Mouse (Mus musculus) heart, adult 8-10 months (tissue): ENCODE data around the gene Eprs. TPM values are rescaled to one million over a fixed set of nuclear protein-coding genes. Genes with fewer than 3 reads are reported as not detected.
A peak's percentile ranks its signal among the peaks of the same experiment; 100 is the strongest.
"Not testable (repeated sequence)": the region's sequence is repeated elsewhere in the genome, so short reads cannot be mapped to it uniquely, and the experiment has no call there.

Experiments
- DNase-seq: peaks from one replicate; pipeline ENCODE4 v3.0.0; 2022; ENCODE audit warnings: low spot score
- total RNA-seq, 4 experiments: library from RNA; stranded (reverse); gene quantifications; 2 replicates each; pipeline ENCODE4 v1.2.4; 2022

Eprs gene
- 10 to 100 TPM; 75.6 to 98.6 (median 80.3) TPM for total RNA-seq

DNA sequence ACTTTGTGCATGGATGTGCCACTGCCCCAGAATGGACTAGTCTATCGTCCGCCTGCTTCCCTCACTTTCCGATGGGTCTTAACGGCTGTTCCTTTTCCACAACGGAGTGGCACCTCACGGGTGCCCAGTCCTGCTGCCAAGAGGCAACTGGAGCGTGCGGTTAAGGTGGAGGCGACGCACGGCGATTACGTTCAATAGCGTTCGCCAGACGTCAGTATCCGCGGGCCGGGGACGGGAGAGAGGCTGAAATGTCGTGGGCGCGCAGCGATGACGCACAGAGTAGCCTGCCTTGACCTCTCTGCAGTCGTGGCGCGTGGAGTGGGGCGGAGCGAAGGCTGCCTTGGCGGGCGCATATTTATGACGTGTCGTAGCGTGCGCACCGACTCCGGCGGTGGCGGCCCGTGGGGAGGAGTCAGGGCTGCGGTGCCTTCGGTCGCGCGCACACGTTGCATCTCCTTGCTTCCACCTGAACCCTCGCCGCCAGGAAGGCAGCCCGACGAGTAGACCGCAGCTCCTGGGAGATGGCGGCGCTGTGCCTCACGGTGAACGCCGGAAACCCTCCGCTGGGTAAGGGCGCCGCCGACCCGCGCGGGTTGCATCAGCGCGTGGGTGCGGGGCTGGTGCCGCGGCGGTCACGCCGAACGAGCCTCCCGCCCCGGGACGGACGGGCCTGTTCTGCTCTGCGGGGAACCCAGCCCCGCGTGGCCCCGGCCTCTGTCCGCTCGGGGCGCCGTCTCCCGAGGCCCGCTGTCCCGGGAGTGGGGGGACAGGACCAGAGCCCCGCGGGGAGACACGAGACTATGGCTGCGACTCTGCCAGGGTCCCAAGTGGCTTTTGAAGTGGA is at the start of gene Eprs:
Gene Eprs, plus strand, starts transcription at position 368 of the 844 bp plus-strand sequence.
- DNase-seq = peak; percentile 98

DNA sequence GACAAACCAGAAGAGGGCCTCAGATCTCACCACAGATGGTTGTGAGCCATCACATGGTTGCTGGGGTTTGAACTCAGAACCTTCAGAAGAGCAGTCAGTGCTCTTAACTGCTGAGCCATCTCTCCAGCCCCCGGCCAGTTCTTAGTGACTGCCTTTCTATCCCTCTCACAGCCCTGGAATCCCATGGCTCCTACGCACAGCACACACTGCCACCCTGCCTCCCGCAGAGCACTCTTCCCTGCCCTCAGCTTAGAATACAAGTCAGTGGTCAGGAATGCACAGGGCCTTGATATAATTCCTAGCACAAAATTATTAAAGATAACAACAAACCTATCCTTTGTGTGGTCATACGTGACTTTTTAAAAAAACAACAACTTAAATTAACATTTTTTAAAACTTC is 48.3 kb upstream of the Eprs start:
- DNase-seq = no peak

DNA sequence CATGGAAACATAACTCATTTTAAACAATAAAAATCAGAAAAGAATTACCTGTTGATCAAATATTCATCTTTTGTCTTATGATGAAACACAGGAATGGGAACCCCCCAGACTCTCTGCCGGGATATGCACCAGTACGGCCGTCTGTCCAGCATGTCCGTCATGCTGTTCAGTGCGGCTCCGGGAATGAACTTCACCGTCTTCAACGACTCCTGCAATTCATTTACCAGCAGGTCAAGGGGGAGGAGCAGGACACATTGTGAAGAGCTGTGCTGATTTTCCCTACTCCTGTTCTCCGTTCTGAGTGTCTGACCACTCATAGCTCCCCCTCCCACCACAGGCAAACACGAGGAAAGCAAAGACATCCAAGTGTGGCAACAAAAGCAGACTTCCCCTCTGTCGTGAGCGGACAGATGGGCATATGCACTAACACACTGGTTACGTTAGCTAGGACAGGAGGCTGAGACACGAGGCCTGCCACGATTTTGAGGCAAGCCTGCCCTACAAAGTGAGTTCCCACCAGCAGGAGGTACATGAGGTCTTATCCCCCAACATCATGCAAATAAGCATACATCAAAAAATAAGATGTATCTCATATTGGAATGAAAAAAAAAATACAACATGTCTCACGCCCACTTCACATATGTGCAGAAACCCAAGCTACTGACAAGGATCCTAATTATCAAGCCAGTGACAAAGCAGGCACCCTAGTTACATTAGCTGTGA is 46.8 kb upstream of the Eprs start:
- no peak for DNase-seq

DNA sequence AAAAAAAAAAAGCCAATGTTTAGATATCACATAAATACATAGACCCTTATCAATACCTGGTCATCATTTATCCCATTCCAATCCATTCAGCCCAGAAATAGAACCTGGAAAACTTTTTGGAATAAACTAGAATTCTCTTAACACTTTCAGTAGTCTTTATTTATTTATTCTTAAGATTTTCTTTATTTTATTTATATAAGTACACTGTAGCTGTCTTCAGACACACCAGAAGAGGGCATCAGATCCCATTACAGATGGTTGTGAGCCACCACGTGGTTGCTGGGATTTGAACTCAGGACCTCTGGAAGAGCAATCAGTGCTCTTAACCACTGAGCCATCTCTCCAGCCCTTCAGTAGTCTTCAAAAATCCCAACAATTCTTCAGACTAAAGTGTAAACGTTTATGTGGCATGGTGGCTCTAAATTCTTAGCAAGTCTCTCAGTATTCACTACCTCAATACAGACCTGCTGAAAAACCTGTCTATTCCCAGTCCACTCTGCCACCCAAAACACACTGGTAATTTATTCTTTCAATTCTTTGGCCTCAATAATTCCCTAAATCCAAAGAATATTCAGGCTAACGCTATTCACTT is 35.0 kb upstream of the Eprs start:
- not testable (repeated sequence) for DNase-seq

DNA sequence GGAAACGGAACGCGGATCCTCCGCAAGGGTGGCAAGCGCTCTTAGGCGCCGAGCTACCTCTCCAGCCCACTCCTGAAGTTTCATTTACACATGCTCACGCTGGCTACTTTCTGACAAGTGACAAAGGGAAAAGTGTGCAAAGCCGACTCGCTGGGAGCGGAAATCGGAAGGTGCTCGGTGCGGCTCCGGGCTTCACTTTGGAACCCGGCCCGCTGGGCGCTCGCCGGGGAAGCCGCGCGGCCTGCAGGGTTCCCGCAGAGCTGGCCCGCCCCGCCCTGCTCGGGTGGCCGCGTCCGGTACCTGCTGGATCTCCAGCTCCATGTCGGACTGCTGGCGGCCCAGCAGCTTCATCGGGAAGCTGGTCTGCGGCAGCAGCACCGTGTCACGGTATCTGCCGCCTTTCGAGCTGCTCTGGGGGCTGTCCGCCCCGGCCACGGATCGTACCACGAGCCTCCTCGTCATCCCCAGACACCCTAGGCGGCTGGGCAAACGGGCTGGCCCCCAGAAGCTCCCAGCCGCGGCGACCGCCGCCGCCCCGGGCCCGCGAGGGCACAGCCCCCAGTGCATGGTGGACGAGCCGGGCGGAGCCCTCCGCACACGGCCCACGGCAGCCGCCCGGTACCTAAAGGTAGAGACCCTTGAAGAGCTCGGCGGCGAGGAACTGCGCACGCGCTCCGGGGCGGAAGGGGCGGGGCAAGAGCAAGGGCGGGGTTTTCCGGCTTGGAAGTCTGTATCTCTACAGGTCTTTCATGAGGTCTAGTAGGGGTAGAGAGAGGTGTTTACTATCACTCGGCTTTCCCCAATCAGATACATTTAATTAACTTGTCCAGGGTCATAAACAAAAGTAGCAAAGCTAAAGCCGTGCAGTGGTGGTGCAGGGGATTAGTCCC is 33.9 kb upstream of the Eprs start, which contains the start of gene Iars2:
Gene Iars2, minus strand, starts transcription at position 676 of the 890 bp plus-strand sequence.
- peak; percentile 92 for DNase-seq

DNA sequence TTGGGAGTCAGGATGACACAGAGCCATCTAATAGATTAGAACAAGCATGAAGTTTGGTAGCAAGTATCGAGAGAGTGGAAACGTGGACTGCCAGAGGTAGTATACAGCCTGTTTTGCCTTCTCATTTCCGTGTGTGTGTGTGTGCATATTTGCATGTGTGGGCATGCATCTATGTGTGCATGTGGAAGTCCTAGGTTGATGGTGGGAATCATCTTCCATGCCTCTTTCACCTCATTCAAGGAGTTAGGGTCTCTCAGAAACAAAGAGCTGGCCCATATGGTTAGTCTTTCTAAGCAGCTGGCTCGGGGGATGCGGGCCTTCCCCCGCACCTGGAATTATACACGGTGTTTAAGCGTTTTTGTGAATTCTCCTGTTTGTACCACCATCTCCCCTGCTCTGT is 33.0 kb upstream of the Eprs start:
- no peak for DNase-seq

DNA sequence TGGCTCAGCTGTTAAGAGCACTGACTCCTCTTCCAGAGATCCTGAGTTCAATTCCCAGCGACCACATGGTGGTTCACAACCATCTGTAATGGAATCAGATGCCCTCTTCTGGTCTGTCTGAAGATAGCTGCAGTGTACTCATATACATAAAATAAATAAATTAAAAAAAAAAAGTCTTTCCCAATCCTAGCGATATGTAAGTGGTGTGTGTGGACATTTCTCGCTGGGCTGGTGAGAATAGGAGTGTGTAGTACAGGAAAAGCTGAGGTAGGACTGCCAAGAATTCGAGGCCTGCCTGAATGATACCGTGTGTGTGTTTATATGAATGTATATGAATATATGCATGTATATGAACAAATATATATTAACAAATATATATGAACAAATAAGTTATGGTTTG is 31.5 kb upstream of the Eprs start:
- no peak for DNase-seq

DNA sequence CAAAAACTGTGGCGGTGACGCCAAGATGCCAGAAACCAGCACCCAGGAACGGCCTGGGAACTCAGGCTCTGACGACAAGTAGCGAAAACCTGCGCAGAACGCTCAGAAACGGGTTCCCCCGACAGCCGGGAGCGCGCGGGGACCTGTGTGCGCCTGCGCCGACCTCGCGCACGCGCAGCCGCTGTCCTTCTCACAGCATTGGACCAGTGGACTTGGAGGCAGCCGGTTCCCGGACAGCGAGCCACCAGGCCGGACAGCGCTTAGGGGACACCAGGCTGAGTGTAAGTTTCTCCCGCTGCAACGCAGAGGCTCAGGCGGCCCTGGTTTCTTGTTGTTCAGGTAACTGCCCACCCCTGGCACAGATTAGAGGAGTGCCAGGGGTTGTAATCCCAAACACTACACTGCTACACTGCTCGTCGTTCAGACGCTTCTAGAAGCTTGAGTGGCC is 30.8 kb upstream of the Eprs start, which contains the start of gene Bpnt1:
Gene Bpnt1, plus strand, starts transcription at position 167 of the 448 bp plus-strand sequence.
- DNase-seq = peak; percentile 87

DNA sequence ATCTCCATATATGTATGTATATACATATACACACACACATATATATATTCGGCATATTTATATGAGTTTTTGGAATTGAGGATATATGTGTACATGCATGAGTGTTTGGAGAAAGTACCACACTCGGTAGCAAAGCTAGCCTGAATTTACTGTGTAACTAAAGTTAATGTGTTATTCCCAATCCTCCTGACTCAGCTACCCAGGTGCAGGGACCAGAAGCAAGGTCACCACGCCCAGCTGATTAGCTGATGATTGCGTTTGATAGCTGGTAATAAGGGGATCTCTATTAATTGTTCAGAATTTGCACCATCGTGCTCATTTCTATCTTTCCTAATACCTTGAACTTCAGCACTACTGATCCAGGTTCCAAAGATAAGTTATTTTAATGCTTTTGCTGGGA is 29.2 kb upstream of the Eprs start:
- DNase-seq = no peak

DNA sequence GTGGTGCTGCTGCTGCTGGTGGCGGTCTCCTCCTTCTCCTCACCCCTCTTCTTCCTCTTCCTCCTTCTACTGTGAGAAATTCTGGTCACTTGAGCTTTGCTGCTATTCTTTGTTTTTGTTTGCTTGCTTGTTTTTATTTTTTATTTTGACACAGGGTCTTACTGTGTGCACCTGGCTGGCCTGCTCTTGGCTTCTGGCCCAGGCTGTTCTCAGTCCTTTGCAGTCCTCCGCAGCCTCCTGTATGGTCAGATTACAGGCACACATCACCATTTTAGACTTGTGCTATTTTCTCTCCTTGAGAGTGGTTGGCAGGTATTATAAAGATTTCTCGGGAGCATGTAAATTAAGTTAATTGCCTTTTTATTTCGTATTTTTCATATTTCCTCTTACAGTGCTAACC is 28.7 kb upstream of the Eprs start:
- DNase-seq = no peak

DNA sequence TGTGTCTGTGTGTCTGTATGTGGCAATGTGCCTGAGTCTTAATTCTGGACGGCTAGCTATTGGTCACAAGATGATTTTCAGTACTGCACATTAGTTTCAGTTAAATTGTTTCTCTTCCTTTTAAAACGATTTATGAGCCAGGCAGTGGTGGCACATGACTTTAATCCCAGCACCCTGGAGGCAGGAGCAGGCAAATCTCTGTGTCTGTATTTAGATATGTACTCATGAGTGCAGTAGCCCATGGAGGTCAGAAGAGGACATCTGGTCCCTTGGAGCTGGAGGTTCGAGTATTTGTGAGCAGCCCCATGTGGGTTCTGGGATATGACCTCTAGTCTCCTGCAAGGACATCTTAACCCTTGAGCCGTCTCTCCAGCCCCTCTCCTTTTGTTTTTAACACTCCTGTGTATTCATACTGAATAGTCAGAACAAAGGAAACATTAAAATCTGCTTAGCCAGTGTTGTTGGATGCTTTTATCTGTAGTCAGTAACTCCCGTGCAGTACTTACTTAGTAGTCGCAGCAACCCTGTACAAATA is 27.5 kb upstream of the Eprs start:
- DNase-seq = no peak

DNA sequence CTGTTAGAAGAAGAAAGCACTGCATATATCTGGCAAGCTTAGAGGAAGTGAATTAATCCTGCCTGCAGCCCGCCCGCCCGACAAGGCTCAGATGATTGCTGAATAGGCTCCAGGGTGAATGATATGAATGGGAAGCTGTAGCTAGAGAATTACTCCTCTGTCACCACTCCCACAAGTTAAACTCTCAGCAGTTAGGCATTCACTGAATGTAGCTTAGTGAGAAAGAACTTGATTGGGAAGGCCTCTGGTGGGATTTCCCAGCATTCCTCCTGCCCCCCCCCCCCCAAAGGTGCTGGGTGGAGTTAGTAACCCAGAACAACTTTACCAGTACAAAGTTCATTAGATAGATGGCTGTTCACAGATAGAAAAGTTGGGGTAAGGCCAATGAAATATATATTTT is 26.3 kb upstream of the Eprs start:
- no peak for DNase-seq

DNA sequence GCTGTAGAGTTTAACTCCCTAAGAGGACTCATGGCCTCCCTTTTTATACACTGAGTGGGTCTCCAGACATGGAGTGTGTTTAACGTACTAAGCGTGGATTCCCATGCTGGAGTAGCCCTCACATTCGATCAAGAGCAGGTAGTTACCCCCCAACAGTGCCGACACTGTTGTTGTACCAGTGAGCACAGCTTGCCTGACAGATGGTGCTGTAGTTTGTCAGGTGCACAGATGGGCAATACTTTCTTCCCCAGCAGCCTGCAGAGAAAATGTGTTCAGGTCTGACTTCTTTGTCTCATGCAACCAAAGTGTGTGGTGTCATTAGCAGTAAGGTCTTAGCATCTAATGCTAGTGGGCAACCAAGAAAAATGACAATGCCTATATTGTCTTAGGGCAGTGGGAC is 20.4 kb upstream of the Eprs start:
- DNase-seq = no peak

DNA sequence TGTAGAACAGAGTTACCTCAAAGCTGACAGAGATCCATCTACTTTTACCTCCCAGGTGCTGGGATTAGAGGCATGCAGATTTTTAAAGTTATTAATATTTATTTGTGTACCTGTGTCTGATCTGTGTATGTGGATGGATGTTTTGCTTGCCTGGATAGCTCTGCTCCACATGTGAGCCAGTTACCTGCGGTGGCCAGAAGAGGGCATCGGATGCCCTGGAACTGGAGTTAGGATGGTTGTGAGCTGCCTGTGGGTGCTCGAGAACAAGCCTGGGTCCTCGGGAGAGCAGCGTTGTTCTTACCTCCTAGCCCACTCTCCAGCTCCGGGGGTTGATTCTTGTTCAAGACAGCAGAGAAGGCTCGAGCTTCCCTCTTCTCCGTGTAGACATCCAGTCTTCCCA is 19.4 kb upstream of the Eprs start:
- no peak for DNase-seq

DNA sequence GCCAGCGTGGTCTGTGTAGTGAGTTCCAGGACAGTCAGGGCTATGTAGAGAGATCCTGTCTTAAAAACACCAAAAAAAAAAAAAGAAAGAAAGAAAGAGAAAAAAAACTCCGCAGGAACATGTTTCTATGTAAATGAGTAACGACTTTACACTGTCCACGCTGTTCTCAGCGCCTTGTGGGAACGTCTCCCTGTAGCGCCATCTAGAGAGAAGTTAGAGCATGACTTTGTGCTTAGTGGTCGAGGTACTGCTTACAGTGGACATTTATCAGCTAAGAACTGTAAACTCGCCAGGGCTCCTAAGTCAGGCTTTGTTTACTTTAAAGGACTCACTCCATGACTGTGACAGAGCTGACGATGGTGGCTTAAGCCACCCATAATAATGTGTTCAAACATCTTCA is 16.7 kb upstream of the Eprs start:
- no peak for DNase-seq

DNA sequence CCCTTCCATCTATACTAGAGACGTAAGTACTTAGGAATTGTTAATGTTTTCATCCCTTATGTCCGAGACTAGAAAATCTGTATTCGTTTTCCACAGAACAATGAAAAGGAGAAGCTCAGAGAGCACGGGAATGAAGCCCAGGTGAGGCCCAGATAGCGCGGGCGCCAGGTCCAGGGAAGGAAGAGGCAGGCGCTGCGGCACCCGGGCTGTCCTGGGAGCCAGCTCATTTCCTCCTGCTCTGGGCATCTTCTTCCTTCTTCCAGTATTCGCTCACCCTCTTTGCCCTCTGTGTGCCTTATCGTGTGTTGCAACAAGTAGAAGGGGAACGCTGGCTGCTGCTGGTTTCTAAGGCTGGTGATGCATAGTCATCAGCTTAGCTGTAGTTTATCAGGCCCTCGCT is 13.1 kb upstream of the Eprs start:
- DNase-seq = no peak

DNA sequence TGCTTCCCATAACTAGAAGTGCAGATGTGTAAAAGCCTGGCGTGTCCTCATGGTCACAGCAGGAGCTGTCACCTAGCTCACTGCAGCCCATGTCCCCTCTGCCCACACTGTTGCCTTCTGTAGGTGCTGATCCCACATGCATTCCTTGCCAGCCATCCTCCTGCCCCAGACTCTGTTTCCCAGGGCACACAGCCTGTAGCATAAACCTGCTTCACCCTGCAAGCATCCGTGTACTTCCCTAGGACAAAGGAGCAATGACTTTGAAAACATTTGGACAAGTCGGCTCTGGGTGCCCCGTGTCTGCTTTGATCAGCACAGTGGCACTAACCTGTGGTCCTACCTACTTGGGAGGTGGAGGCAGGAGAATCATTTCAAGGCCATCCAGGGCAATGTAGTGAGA is 12.2 kb upstream of the Eprs start:
- no peak for DNase-seq

DNA sequence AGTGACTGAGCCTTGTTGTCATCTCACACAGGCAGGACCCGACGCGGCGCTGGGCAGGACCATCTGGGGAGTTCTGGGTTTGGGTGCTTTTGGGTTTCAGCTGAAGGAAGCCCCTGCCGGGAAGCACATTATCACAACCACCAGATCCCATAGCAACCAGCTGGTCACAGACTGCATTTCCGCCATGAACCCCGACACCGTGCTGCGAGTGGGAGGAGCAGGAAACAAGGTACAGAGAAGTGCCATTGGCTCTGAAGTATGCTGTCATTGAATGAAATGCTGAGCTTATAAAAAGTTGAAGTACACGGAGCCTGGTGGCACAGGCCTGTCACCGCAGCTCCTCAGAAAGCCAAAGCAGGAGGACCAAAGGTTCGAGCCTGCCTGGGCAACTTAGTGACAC is 10.7 kb upstream of the Eprs start:
- DNase-seq = no peak

DNA sequence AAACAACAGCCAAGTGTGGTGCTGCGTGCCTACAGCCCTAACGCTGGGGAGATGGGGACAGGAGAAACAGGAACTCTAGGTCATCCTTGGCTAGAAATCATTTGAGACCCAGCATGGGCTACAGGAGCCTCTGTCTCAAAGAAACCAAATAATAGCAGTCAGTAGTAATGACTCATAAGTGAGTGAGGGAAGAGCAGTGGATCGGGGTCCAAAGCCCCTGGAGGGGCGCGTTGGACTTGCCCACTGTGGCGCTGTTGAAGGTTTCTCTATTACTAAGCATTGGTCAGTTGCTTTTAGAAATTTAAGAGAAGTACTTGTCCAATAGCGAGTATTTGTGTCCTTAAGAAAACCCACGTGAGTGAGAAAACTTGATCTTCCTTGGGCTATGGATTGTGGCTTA is 9.5 kb upstream of the Eprs start:
- no peak for DNase-seq

DNA sequence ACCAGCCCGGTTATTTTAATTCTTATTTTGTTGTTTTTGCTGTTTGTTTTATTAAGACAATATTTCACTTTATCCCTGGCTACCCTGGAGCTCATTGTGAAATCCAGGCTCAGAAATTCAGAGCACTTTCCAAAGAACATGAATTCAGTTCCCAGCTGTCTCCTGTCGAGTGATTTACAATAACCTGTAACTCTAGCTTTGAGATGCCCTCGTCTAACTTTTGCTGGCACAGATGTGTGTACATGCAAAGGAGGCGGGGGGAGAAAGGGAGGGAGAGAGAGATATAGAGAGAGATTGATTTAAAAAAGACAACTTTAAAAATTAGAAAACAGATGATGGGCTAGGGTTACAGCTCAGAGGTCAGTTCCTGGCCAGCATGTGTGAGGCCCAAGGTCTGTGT is 8.1 kb upstream of the Eprs start:
- DNase-seq = no peak

DNA sequence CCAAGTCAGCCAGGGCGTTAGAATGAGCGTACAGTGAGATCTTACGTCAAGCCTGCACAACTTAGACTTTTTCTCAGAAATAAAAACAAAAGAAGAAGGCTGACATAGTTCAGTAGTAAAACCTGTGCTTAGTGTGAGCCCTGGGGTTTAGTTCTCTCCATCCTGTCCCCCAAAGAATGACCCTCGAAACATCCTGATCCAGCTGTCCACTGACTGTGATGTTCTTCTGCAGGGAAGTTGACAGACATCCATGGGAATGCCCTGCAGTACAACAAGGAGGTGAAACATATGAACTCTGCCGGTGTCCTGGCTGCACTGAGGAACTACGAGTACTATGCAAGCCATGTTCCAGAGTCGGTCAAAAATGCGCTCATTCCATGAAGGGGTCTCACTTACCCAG is 6.6 kb upstream of the Eprs start:
- no peak for DNase-seq
